Mouse (Mus musculus) hindbrain, embryonic 12.5 days (tissue): ENCODE results near the gene Gm45837. TPM values are rescaled to one million over a fixed set of nuclear protein-coding genes. Genes with fewer than 3 reads are reported as not detected.

Source experiments
- ATAC-seq: fragments of 200-750 bp; cut with Nextera tagmentation; 2 replicates; pipeline ENCODE4 v1.8.0; 2017; ENCODE audit warnings: moderate TSS enrichment; ENCODE audit not compliant: low FRiP score
- H3K27ac ChIP-seq: fragments of 300-500 bp; sonication (generic); 2 replicates; pipeline ENCODE4 v1.5.1; 2016; ENCODE audit warnings: mild to moderate bottlenecking
- H3K27me3 ChIP-seq: fragments of 300-500 bp; sonication (generic); 2 replicates; pipeline ENCODE4 v1.6.1; 2016; ENCODE audit warnings: mild to moderate bottlenecking
- H3K36me3 ChIP-seq: fragments of 300-500 bp; sonication (generic); 2 replicates; pipeline ENCODE4 v1.6.1; 2016; ENCODE audit warnings: mild to moderate bottlenecking
- H3K4me1 ChIP-seq: fragments of 300-500 bp; sonication (generic); 2 replicates; pipeline ENCODE4 v1.6.1; 2016
- H3K4me2 ChIP-seq: fragments of 300-500 bp; sonication (generic); replicated peaks from 2 replicates; pipeline ENCODE4 v1.6.1; 2016; ENCODE audit warnings: mild to moderate bottlenecking
- H3K4me3 ChIP-seq: fragments of 300-500 bp; sonication (generic); 2 replicates; pipeline ENCODE4 v1.5.1; 2016; ENCODE audit warnings: mild to moderate bottlenecking
- H3K9ac ChIP-seq: fragments of 300-500 bp; sonication (generic); 2 replicates; pipeline ENCODE4 v1.6.1; 2016; ENCODE audit warnings: mild to moderate bottlenecking, moderate library complexity
- H3K9me3 ChIP-seq: fragments of 300-500 bp; sonication (generic); replicated peaks from 2 replicates; pipeline ENCODE4 v1.6.1; 2016; ENCODE audit warnings: mild to moderate bottlenecking
- WGBS: fragments of 180-500 bp; shearing (Covaris S2); methylation state at CpG from one replicate; pipeline ENCODE4 v1.1.7; 2016; 5-methylcytosine and 5-hydroxymethylcytosine counted together
- polyA plus RNA-seq: library from polyadenylated mRNA; unstranded; fragments of >200 nt; fragmentation: Nextera tagmentation; extraction: Ambion mirVana; gene quantifications from 2 replicates; pipeline ENCODE4 v1.2.1, GENCODE M21; 2016

Gm45837 gene
- polyA plus RNA-seq, 1 experiment from 2014 or later = not detected

DNA sequence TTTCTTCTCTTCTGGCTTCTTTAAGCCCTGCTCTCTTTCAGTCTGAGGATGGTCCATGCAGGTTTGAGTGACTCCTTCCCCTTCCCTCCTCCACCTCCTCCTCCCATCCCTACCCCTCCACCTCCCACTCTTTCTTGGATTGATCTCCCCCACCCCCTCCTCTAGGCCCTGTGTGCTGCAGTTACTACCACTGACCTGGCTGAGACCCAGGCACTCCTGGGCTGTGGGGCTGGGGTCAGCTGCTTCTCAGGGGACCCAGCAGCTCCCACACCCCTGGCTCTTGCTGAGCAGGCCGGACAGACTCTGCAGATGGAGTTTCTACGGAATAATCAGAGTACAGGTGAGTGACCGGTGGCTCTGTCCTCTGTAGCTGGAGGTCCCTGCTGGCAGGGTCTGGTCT lies 16.1 kb upstream of the Gm45837 start:
- Histone ChIP-seq H3K27ac (peak overlapping the region; percentile 49; the same call in 1 of the 2 replicates), H3K36me3 (no peaks in the 10 kb centered on the region), H3K9me3 (no peaks in the 10 kb centered on the region), H3K9ac (no peak overlapping the region), H3K4me2 (0 out of 2 replicates have a peak overlapping the region, but pooled peaks have one; percentile 9), H3K27me3 (no peaks in the 10 kb centered on the region), H3K4me3 (no peak overlapping the region), H3K4me1 (peaks cover 13% of the 10 kb centered on the region)
- 0 out of 2 replicates have a peak, but pooled peaks have one; percentile 17 for ATAC-seq
- 69% methylated on average over 3 of the region's 3 CpGs for WGBS

DNA sequence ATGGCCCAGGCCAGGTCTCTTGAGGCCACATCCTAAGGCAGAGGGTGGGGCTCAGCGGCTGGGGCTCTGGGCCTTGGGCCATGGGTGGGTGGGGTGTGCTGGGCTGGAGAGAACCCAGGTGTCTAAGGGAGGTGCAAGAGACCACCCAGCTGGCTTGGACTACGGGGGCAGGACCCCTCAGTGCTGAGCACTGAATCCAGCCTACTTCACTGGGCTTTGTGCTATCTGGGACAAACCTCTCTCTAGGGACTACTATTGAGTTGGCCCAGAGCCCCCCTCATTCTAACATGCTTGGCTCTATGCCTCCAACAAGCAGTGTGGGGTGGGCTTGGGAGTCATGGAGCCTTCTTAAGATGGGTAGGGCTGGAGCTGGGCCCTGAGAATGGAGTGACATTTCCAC lies 15.2 kb upstream of the Gm45837 start:
- no peak for ATAC-seq
- no peaks in the 10 kb centered on the region for H3K27me3 ChIP-seq
- no peaks in the 10 kb centered on the region for H3K36me3 ChIP-seq
- H3K4me2 ChIP-seq = no peak overlapping the region
- H3K27ac ChIP-seq = no peak overlapping the region
- H3K4me1 ChIP-seq = peaks cover 13% of the 10 kb centered on the region
- no peak overlapping the region for H3K4me3 ChIP-seq
- 82% methylated on average over 2 of the region's 2 CpGs for WGBS
- H3K9ac ChIP-seq = no peak overlapping the region
- H3K9me3 ChIP-seq = no peaks in the 10 kb centered on the region

DNA sequence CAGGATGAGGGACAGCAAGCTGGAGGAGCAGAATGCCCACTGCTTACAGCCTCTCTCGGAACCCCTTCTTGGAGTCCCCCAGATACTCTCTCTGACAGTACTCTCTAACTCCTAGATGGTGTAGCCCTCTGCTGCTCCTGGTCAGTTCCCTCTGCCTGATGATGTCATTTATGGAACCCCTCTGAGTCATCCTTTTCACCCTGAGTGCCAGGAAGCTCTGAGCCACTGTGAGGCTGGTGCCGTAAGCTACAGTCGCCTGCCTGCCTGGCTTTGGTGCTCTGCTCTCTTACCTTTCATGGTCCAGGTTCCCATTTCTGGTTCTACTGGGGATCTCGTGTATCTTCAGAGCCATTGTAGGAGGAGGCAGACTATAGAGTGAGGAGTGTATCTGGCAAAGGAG lies 13.5 kb upstream of the Gm45837 start:
- H3K9me3 ChIP-seq = no peaks in the 10 kb centered on the region
- peaks cover 10% of the 10 kb centered on the region; the same call in 1 of the 2 replicates for H3K4me1 ChIP-seq
- H3K4me2 ChIP-seq = no peak overlapping the region
- no peaks in the 10 kb centered on the region for H3K36me3 ChIP-seq
- no peaks in the 10 kb centered on the region for H3K27me3 ChIP-seq
- H3K4me3 ChIP-seq = no peak overlapping the region
- no peak for ATAC-seq
- 90% methylated on average over 4 of the region's 4 CpGs for WGBS
- no peak overlapping the region for H3K9ac ChIP-seq
- H3K27ac ChIP-seq = no peak overlapping the region

- Histone ChIP-seq H3K9ac (no peak overlapping the region), H3K27ac (no peak overlapping the region), H3K4me2 (no peak overlapping the region), H3K4me1 (no peaks in the 10 kb centered on the region), H3K27me3 (no peaks in the 10 kb centered on the region), H3K9me3 (no peaks in the 10 kb centered on the region), H3K36me3 (no peaks in the 10 kb centered on the region), H3K4me3 (no peak overlapping the region)
- WGBS = 89% methylated on average over 7 of the region's 7 CpGs
- ATAC-seq = no peak
Measured at GRCm38 (mm10) chr7:101401510-101401909, 9.2 kb upstream of the Gm45837 start.

- H3K4me1 ChIP-seq = no peaks in the 10 kb centered on the region
- H3K4me2 ChIP-seq = no peak overlapping the region
- ATAC-seq = no peak
- WGBS = 98% methylated on average over 5 of the region's 5 CpGs
- H3K4me3 ChIP-seq = no peak overlapping the region
- no peaks in the 10 kb centered on the region for H3K36me3 ChIP-seq
- no peaks in the 10 kb centered on the region for H3K27me3 ChIP-seq
- H3K27ac ChIP-seq = no peak overlapping the region
- H3K9me3 ChIP-seq = no peaks in the 10 kb centered on the region
- H3K9ac ChIP-seq = no peak overlapping the region
Measured at GRCm38 (mm10) chr7:101403831-101404230, 6.9 kb upstream of the Gm45837 start.

GRCm38 (mm10) chr7:101412796-101413195 lies 2.1 kb downstream of the Gm45837 start:
- peaks cover 13% of the 10 kb centered on the region for H3K27me3 ChIP-seq
- H3K9ac ChIP-seq = no peak overlapping the region
- no peak overlapping the region for H3K27ac ChIP-seq
- H3K4me1 ChIP-seq = peaks cover 18% of the 10 kb centered on the region
- H3K9me3 ChIP-seq = no peaks in the 10 kb centered on the region
- no peak overlapping the region for H3K4me2 ChIP-seq
- no peaks in the 10 kb centered on the region for H3K36me3 ChIP-seq
- peak; percentile 29 for ATAC-seq
- no peak overlapping the region for H3K4me3 ChIP-seq

DNA sequence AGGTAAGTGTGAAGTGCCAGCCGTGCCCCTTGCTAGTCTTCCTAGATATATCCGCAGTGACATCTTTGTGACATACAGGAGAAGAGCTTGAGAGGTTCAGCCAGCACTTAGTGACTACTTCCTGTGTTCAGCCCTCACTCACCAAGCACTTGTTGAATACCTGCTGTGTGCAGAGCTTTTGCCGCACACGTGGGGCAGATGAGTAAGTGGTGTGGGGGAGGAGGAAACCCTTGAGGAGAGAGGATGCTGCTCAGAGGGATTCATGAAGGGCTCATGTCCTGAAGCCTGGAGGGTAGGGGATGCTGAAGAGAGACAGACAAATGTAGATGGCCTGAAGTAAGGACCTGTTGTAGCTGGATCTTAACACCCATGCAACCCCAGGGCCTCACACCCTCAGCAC lies 3.5 kb downstream of the Gm45837 start:
- Histone ChIP-seq H3K9me3 (no peaks in the 10 kb centered on the region), H3K4me1 (peaks cover 22% of the 10 kb centered on the region), H3K27ac (no peak overlapping the region), H3K4me3 (no peak overlapping the region), H3K4me2 (no peak overlapping the region), H3K27me3 (peaks cover 23% of the 10 kb centered on the region), H3K36me3 (no peaks in the 10 kb centered on the region), H3K9ac (no peak overlapping the region)
- ATAC-seq = no peak
- WGBS = 58% methylated on average over 4 of the region's 4 CpGs

GRCm38 (mm10) chr7:101414661-101415511 lies 4.2 kb downstream of the Gm45837 start:
- WGBS = 22% methylated on average over 7 of the region's 7 CpGs
- H3K4me2 ChIP-seq = no peak overlapping the region
- peak; percentile 56 for ATAC-seq
- H3K4me3 ChIP-seq = no peak overlapping the region
- H3K27ac ChIP-seq = 0 out of 2 replicates have a peak overlapping the region, but pooled peaks have one; percentile 41
- H3K9me3 ChIP-seq = no peaks in the 10 kb centered on the region
- H3K27me3 ChIP-seq = peaks cover 27% of the 10 kb centered on the region
- no peaks in the 10 kb centered on the region for H3K36me3 ChIP-seq
- H3K4me1 ChIP-seq = peaks cover 26% of the 10 kb centered on the region
- H3K9ac ChIP-seq = no peak overlapping the region

DNA sequence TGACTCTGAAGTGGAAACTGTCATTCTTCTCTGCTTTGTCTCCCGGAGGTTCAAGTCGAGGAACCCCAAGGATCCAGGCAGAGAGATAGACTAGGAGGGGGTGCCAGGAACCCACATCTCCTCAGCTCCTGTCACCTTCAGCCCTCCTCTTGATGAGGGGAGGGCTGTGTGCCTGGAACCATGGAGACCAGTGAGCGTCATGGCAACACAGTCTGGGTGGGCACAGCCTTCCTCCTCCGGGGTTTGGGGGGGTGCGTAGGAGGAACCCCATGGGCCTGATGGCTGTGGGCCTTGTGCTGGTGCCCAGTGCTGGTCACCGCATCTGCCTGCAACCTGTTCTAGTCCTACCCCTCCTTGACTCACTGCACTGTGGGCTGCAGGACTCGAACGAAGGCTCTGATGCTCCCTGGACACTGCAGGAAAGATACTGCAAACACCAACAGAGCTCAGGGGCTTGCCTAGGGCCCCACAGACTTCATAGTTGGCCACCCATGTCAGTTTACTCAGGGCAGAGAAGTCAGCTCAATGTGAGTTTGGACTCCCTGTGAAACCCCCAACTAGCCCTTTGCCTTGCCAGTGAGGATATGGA lies 4.9 kb downstream of the Gm45837 start:
- WGBS = 38% methylated on average over 8 of the region's 8 CpGs
- Histone ChIP-seq H3K27ac (peak overlapping the region; percentile 42; the same call in 1 of the 2 replicates), H3K4me2 (no peak overlapping the region), H3K27me3 (peaks cover 32% of the 10 kb centered on the region), H3K4me3 (no peak overlapping the region), H3K9ac (no peak overlapping the region), H3K36me3 (no peaks in the 10 kb centered on the region), H3K9me3 (no peaks in the 10 kb centered on the region), H3K4me1 (peaks cover 26% of the 10 kb centered on the region)
- ATAC-seq = peak; percentile 59

GRCm38 (mm10) chr7:101416391-101416790 lies 5.7 kb downstream of the Gm45837 start:
- no peaks in the 10 kb centered on the region for H3K9me3 ChIP-seq
- WGBS = 62% methylated on average over 5 of the region's 5 CpGs
- no peak overlapping the region for H3K9ac ChIP-seq
- H3K4me2 ChIP-seq = no peak overlapping the region
- H3K36me3 ChIP-seq = no peaks in the 10 kb centered on the region
- H3K4me1 ChIP-seq = peaks cover 31% of the 10 kb centered on the region
- no peak overlapping the region for H3K4me3 ChIP-seq
- H3K27me3 ChIP-seq = peaks cover 36% of the 10 kb centered on the region
- no peak overlapping the region for H3K27ac ChIP-seq
- ATAC-seq = no peak

GRCm38 (mm10) chr7:101419013-101419770 lies 8.5 kb downstream of the Gm45837 start:
- no peak for ATAC-seq
- Histone ChIP-seq H3K9ac (no peak overlapping the region; the same call in 1 of the 2 replicates), H3K27ac (no peak overlapping the region), H3K9me3 (no peaks in the 10 kb centered on the region), H3K4me3 (no peak overlapping the region), H3K27me3 (peaks cover 36% of the 10 kb centered on the region), H3K36me3 (no peaks in the 10 kb centered on the region), H3K4me1 (peaks cover 39% of the 10 kb centered on the region), H3K4me2 (peak overlapping the region; percentile 26; the same call in 1 of the 2 replicates)
- whole genome bisulfite sequencing = 5% methylated on average over 27 of the region's 27 CpGs

DNA sequence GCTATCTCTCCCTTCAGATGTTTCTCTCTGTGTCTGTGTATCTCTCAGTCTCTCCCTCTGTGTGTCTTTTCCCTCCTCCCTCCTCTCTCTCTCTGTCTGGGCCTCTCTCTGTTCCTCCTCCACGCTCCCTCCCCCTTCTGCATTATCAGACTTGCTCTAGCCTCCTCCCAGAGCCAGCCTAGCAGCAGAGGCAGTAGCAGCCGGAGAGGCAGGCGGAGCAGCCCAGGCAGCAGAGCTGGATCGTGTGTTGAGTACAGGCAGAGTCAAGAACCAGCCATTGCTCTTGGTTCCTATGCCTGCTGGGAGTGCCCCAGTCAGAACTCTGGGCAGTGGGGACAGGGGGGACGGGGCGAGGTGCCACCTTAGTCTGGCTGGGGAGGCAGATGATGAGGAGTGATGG lies 10.8 kb downstream of the Gm45837 start, which contains the start of gene Pde2a:
TSS of gene Pde2a (plus strand) at position 163 of the 400 bp plus-strand sequence.
- ATAC-seq = peak; percentile 72
- Histone ChIP-seq H3K4me2 (peak within 1 kb of the TSS; percentile 42), H3K4me1 (peaks cover 21% of the 10 kb centered on the region), H3K27ac (peak within 1 kb of the TSS; percentile 6; the same call in 1 of the 2 replicates), H3K9me3 (no peaks in the 10 kb centered on the region), H3K9ac (peak within 1 kb of the TSS; percentile 42; the same call in 1 of the 2 replicates), H3K36me3 (no peaks in the 10 kb centered on the region), H3K4me3 (peak within 1 kb of the TSS; percentile 16), H3K27me3 (peaks cover 35% of the 10 kb centered on the region)
- WGBS = 19% methylated on average over 6 of the region's 6 CpGs
